Mouse (Mus musculus): ENCODE results near the gene Lin28a. TPM values are rescaled to one million over a fixed set of nuclear protein-coding genes. Genes with fewer than 3 reads are reported as not detected.

Gene Lin28a
- polyA plus RNA-seq, 1 experiment from 2014 or later = 0.92 TPM

DNA sequence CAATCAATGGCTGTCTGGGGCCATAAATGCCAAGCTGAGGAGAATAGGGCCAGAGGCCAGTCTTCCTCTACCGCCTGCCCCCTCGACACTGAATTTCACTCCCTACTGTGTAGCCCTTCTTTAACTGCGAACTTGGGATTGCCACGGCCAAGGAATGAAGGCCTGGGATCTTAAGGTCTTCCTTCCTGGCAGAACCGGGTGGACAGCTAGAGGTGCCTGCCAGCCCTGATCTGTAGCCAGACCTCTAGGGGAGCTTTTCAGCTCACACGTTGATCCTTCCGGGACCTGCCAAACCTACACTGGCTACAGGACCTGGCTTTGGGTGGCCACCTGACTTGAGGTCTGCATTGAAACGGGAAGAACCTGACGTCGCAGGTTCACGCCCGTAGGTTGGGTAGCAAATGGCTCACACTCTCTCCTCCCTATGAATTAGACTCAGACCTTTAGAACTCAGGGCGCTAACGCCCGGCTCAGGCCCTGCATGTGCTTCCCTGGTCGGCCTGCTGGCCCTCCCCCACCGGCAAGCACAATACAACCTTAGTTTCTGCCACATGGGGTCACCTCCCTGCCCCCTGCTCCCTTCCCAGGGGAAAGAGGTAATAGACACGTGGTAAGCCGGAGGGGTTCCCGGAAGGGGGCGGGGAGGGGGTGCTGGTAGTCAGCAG is 1.3 kb downstream of the Lin28a start:
- ATAC-seq (ENCODE audit: low FRiP score) = no peak
- 1% methylated on average over 21 of the region's 21 CpGs for WGBS
- H3K4me3 ChIP-seq (replicated peaks) = peak overlapping the region; percentile 42
- peak overlapping the region; percentile 72 for H3K4me2 ChIP-seq
- H3K27ac ChIP-seq = peak overlapping the region; percentile 56
- no peaks in the 10 kb centered on the region for H3K36me3 ChIP-seq (replicated peaks)
- peaks cover 22% of the 10 kb centered on the region; the same call in 1 of the 2 replicates for H3K27me3 ChIP-seq
- H3K4me1 ChIP-seq = peaks cover 56% of the 10 kb centered on the region
- H3K9me3 ChIP-seq = no peaks in the 10 kb centered on the region
- peak overlapping the region; percentile 48; the same call in 1 of the 2 replicates for H3K9ac ChIP-seq

DNA sequence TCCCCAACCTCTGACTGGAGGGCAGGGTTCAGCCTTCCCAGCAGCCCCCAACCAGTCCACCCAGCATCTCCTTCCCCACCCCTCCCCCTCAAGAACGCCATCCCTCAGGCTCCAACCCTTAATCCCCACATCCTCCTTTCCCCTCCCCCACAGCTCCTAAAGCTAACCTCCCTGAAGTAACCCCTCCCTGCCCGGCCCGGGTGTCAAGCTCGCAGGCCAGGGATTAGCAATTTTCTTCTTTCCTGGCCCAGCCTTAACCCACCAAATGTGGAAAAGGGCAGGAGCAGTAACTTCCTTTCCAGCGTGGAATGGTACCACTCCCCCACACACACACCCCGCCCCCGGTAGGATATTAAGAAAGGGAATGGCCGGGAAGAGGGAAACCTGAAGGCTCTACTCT is 1.9 kb downstream of the Lin28a start:
- no peak for ATAC-seq (ENCODE audit: low FRiP score)
- Histone ChIP-seq H3K36me3 (replicated peaks) (no peaks in the 10 kb centered on the region), H3K9me3 (no peaks in the 10 kb centered on the region), H3K27me3 (peaks cover 22% of the 10 kb centered on the region; the same call in 1 of the 2 replicates), H3K4me2 (peak overlapping the region; percentile 72), H3K27ac (peak overlapping the region; percentile 56), H3K9ac (peak overlapping the region; percentile 5; the same call in 1 of the 2 replicates), H3K4me3 (replicated peaks) (peak overlapping the region; percentile 42), H3K4me1 (peaks cover 61% of the 10 kb centered on the region)
- under 1% methylated on average over 8 of the region's 8 CpGs for WGBS

DNA sequence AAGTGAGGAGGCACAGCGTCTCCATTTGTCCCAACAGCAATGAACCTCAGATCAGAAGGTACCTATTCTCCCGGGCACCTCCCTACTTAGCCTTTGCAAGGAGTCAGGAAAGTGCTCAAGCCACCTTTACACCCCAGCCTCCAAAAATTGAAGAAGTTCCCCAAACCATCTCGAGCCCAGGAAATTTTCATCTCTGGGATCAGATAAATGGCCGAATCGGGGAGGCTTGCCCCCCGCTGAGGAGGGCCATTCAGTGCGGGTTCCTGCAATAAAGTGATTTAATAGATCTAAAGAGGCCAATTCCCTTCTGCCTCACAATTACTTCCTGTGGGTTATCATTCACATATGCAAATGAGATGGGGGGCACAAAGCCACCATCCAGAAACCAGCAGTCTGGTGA is 2.4 kb downstream of the Lin28a start:
- Histone ChIP-seq H3K4me1 (peaks cover 67% of the 10 kb centered on the region), H3K4me2 (peak overlapping the region; percentile 72; the same call in 1 of the 2 replicates), H3K4me3 (replicated peaks) (0 out of 2 replicates have a peak overlapping the region, but pooled peaks have one; percentile 42), H3K9me3 (no peaks in the 10 kb centered on the region), H3K27me3 (peaks cover 22% of the 10 kb centered on the region; the same call in 1 of the 2 replicates), H3K27ac (no peak overlapping the region; the same call in 1 of the 2 replicates), H3K36me3 (replicated peaks) (no peaks in the 10 kb centered on the region), H3K9ac (no peak overlapping the region)
- WGBS = under 1% methylated on average over 7 of the region's 7 CpGs
- no peak for ATAC-seq (ENCODE audit: low FRiP score)

DNA sequence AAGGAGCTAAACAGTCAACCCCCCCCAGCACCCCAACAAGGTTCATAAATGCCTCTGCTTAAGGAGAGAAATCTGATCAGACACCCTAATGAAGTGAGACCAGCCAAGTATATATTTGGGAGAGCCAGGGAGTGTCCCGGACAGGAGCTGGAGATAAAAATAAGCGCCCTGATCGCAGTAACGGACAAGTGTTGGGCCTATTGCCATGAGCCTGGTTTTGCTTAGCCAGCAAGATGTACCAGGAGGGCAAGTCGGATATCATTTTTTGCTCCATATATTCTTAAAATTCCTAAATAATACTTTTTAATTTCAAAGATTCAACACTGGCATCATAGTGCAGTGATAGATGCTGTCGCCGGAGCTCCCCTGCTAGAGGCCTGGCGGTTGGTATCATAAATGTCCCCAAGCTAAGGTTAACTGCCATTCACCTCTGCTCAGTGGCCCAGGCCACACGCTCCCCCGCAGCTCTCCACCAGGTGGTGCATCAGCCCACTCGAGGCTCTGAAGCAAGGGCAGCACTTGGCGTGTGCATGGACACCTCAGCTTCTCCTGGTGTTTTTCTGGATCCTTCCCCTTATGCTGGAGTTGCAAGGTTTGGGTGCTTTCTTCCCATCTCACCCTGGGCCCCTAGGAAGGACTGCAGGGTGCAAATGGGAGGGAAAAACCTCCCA is 5.6 kb downstream of the Lin28a start:
- no peak for ATAC-seq (ENCODE audit: low FRiP score)

DNA sequence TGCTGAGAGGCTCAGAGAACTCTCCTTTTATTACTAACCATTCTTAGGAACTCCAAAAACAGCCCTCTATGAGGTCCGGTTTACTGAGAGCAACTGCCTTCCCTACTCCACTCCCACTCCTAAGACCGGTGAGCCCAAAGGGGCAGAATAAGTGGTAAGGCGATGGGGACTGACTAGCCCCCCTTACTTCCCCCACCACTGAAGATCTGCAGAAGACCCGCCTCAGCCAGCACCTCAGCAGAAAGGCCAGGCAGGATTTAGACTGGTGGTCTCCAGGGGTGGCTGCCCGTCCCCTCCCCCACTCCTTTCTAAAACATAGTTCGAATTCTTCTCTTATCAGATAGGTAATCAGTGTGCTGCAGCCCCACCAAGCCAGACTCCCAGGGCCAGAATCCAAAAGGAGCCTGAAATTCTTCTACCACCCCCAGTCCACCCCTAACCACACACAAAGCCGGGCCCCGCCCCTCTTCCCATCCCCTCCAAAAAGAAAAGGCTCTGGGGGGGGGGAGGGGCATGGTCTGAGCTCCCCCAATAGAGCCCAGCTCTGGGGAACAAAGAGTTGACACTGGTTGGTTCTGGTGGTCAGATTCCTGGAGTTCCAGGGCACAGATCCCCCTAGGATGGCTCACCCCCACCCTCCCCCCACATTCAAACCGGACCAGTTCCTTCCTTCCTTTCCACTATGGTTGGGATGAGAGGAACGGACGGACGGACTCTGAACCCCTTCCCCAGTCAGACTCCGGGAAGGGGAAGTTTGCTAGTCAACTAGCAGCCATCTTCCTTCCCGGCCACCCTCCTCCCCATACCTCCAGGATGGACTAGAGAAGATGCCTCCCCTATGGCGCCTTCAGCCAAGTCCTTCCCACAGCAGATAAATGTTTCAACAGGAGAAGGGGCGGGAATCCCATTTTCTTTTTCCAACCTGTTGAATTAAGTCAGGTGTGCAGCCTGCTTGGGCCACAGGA is 6.9 kb downstream of the Lin28a start:
- 6% methylated on average over 14 of the region's 16 CpGs for WGBS
- no peak overlapping the region for H3K27ac ChIP-seq
- peak overlapping the region; percentile 12; the same call in 1 of the 2 replicates for H3K9ac ChIP-seq
- H3K27me3 ChIP-seq = no peaks in the 10 kb centered on the region
- H3K9me3 ChIP-seq = no peaks in the 10 kb centered on the region
- no peaks in the 10 kb centered on the region for H3K36me3 ChIP-seq (replicated peaks)
- H3K4me1 ChIP-seq = peaks cover 34% of the 10 kb centered on the region
- ATAC-seq (ENCODE audit: low FRiP score) = 0 out of 2 replicates have a peak, but pooled peaks have one; percentile 6
- H3K4me2 ChIP-seq = peak overlapping the region; percentile 13
- no peak overlapping the region for H3K4me3 ChIP-seq (replicated peaks)

More for the DNA sequence above, 5.6 kb downstream of the Lin28a start:
- H3K4me2 ChIP-seq = no peak overlapping the region
- H3K9me3 ChIP-seq = no peaks in the 10 kb centered on the region
- H3K27ac ChIP-seq = no peak overlapping the region
- 39% methylated on average over 12 of the region's 12 CpGs for WGBS
- no peak overlapping the region for H3K9ac ChIP-seq
- H3K27me3 ChIP-seq = 0 out of 2 replicates have a peak, but pooled peaks cover 7% of the 10 kb centered on the region
- no peaks in the 10 kb centered on the region for H3K36me3 ChIP-seq (replicated peaks)
- H3K4me1 ChIP-seq = peaks cover 47% of the 10 kb centered on the region
- H3K4me3 ChIP-seq (replicated peaks) = no peak overlapping the region

DNA sequence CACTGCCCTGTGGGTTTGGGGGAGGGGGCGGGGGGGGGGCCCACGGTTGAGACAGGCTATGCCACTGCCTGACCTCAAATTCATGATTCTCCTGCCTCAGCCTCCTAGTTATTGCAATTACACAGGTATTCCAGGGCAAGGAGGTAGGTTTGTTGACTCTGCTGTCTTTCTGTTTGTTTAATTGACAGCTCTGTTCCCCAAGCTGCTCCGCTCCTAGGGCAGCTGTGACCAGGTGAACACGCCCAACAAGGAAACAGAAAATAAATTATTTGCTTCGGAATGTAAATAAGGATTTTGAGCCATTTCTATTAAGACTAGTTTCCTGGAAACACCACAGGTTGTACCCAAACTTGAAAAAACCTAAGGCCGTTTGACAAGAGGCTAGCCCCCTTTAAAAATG is 8.9 kb downstream of the Lin28a start:
- Histone ChIP-seq H3K27me3 (no peaks in the 10 kb centered on the region), H3K4me3 (replicated peaks) (no peak overlapping the region), H3K4me1 (peaks cover 28% of the 10 kb centered on the region), H3K27ac (no peak overlapping the region), H3K4me2 (no peak overlapping the region), H3K36me3 (replicated peaks) (no peaks in the 10 kb centered on the region), H3K9me3 (no peaks in the 10 kb centered on the region), H3K9ac (no peak overlapping the region)
- ATAC-seq (ENCODE audit: low FRiP score) = no peak
- 67% methylated on average over 6 of the region's 6 CpGs for WGBS

DNA sequence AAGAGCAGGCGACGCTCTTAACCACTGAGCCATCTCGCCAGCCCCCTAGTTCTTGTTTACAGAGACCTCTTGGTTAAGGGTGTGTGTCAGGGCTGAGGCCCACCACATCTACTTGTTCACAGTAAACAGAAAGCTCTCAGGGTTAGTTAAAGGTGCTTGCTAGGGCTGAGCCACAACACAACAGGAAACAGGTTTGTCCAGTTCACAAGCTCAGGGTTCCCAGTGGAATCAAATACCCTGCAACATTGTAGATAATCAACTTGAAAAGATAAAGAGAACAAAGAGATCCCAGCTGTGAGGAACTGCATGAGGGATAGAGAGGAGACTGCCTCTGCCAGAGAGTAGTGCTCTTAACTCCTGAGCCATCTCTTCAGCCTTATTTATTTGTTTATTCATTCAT is 11.8 kb downstream of the Lin28a start:
- Histone ChIP-seq H3K36me3 (replicated peaks) (no peaks in the 10 kb centered on the region), H3K4me1 (peaks cover 39% of the 10 kb centered on the region)
- WGBS = 89% methylated on average over 3 of the region's 3 CpGs

DNA sequence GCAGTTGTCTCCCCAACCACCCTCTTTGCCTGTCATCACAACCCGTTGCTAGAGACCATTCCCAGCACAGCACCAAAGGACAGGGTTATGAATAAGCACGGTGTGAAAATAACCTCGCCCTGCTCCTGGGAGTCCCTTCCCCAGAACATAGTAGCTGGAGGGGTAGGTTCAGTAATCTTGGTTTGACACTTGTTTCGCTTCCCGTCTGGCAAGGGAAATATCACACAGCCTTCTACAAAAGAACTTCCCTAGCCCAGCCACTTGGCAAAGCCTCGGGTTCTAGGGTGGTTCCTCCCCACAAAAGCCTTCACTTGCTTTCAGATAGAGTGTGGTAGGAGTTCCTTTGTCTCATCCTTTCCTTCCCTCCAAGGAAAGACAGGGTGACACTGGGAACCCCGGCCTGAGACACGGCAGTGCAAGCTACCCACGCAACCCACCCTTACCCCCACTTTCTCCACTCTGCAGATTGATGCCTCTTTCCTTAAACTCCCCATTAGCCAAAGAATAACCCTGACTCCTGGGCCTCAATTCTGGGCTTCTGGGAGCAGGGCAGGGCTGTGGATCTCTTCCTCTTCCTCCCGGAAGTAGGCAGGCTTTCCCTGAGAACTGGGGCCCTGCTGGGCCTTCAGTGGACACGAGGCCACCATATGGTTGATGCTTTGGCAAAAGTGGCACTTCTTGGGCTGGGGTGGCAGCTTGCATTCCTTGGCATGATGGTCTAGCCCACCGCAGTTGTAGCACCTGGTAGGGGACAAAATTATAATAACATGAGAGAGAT is 12.9 kb downstream of the Lin28a start:
- Histone ChIP-seq H3K4me3 (replicated peaks) (no peak overlapping the region), H3K27ac (peak overlapping the region; percentile 8; the same call in 1 of the 2 replicates), H3K27me3 (no peaks in the 10 kb centered on the region), H3K9ac (no peak overlapping the region), H3K9me3 (no peaks in the 10 kb centered on the region), H3K4me1 (peaks cover 34% of the 10 kb centered on the region), H3K36me3 (replicated peaks) (no peaks in the 10 kb centered on the region), H3K4me2 (no peak overlapping the region)
- 62% methylated on average over 12 of the region's 12 CpGs for WGBS
- ATAC-seq (ENCODE audit: low FRiP score) = no peak

More for the DNA sequence above, 11.8 kb downstream of the Lin28a start:
- Histone ChIP-seq H3K9me3 (no peaks in the 10 kb centered on the region), H3K4me3 (replicated peaks) (no peak overlapping the region), H3K9ac (no peak overlapping the region), H3K27ac (no peak overlapping the region), H3K4me2 (no peak overlapping the region), H3K27me3 (no peaks in the 10 kb centered on the region)
- no peak for ATAC-seq (ENCODE audit: low FRiP score)

DNA sequence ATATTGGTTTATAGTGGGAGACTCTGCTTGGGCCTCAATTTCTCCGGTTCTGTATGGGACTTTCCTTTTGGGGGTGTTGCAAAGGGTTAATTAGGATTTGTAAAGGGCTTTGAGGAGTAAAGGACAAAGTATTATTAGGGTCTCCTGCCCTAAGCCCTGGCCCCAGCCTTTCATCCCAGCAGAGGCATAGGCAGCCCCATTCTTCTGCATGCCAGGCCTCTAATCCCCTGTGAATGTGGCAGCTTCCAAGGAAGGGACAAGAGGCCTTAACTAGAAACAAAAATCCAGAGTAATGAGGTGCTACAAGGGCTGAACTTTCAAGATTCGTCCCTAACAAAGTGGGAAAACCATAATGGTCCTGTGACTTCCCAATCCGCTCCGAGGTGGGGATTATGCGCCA is 15.7 kb downstream of the Lin28a start:
- Histone ChIP-seq H3K4me1 (peaks cover 44% of the 10 kb centered on the region), H3K36me3 (replicated peaks) (no peaks in the 10 kb centered on the region), H3K9ac (no peak overlapping the region), H3K4me2 (0 out of 2 replicates have a peak overlapping the region, but pooled peaks have one; percentile 15), H3K27me3 (no peaks in the 10 kb centered on the region), H3K9me3 (no peaks in the 10 kb centered on the region), H3K4me3 (replicated peaks) (no peak overlapping the region), H3K27ac (peak overlapping the region; percentile 79)
- no peak; the same call in 1 of the 2 replicates for ATAC-seq (ENCODE audit: low FRiP score)
- 9% methylated on average over 5 of the region's 5 CpGs for WGBS

DNA sequence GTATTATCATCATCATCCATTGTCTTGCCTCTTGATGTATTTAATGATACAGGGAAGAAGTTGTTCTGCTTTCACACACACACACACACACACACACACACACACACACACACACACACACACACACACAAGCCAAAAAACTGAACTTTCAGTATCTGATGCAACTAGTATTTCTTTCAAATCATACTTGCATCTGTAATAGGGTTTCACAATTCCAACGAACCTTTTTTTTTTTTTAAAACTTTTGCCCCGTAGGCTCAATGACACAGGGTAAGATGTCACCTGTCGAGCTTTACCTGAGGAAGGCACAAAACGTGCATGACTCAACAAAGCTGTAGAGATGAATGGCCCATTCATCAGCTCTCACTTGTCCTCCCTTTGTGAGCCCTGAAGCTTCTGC is 16.4 kb downstream of the Lin28a start:
- peaks cover 44% of the 10 kb centered on the region for H3K4me1 ChIP-seq
- H3K4me2 ChIP-seq = 0 out of 2 replicates have a peak overlapping the region, but pooled peaks have one; percentile 15
- no peak overlapping the region for H3K9ac ChIP-seq
- H3K27me3 ChIP-seq = no peaks in the 10 kb centered on the region
- 9% methylated on average over 4 of the region's 4 CpGs for WGBS
- no peak overlapping the region for H3K4me3 ChIP-seq (replicated peaks)
- ATAC-seq (ENCODE audit: low FRiP score) = no peak
- 0 out of 2 replicates have a peak overlapping the region, but pooled peaks have one; percentile 79 for H3K27ac ChIP-seq
- no peaks in the 10 kb centered on the region for H3K36me3 ChIP-seq (replicated peaks)
- no peaks in the 10 kb centered on the region for H3K9me3 ChIP-seq

DNA sequence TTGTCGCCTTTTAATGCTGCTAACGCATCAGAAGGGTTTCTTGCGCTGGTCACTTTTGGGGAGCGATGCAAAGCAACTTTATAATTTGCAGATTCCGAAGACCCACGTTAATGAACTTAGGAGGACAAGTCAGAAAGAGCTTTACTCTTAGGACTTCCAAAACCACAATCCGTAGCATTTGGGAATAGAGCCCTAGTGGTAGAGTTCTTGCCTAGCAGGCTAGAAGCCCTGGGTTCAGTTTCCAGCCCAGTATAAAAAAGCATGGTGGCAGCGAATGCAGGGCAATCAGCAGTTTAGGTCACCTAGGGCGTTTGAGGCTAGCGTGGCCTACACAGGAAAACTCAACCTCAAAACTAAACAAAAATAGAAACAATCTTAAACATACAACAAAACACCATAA is 16.9 kb downstream of the Lin28a start:
- H3K27me3 ChIP-seq = no peaks in the 10 kb centered on the region
- H3K9me3 ChIP-seq = no peaks in the 10 kb centered on the region
- no peak overlapping the region for H3K4me3 ChIP-seq (replicated peaks)
- H3K27ac ChIP-seq = no peak overlapping the region
- no peak overlapping the region for H3K9ac ChIP-seq
- ATAC-seq (ENCODE audit: low FRiP score) = no peak
- H3K36me3 ChIP-seq (replicated peaks) = peaks cover 3% of the 10 kb centered on the region; the same call in 1 of the 2 replicates
- H3K4me2 ChIP-seq = no peak overlapping the region
- H3K4me1 ChIP-seq = peaks cover 44% of the 10 kb centered on the region
- 47% methylated on average over 10 of the region's 10 CpGs for WGBS
